Mouse (Mus musculus) neutrophil, adult 83 days (primary cell): ENCODE data around the gene Rrp8. TPM values are rescaled to one million over a fixed set of nuclear protein-coding genes. Genes with fewer than 3 reads are reported as not detected.

Experiments used
- total RNA-seq, 2 experiments: library from RNA; stranded (reverse); gene quantifications; one replicate each; pipeline ENCODE4 v1.2.4; 2023

Gene Rrp8
- total RNA-seq = 1 to 10 TPM; 9.4 to 9.6 TPM

GRCm38 (mm10) chr7:105736911-105737521, at the start of gene Rrp8:
Gene Rrp8, minus strand, starts transcription at chr7:105737385.

GRCm38 (mm10) chr7:105751491-105752433, 14.6 kb upstream of the Rrp8 start, which contains the start of gene Tpp1:
Gene Tpp1, minus strand, starts transcription at chr7:105752235.

GRCm38 (mm10) chr7:105743926-105744590, 6.9 kb upstream of the Rrp8 start, which contains the start of gene Taf10:
Gene Taf10, minus strand, starts transcription at chr7:105744361.

GRCm38 (mm10) chr7:105736264-105736901, 802 bp downstream of the Rrp8 start, which contains the start of gene Ilk:
Gene Ilk, plus strand, starts transcription at chr7:105736592.

Other genes with a start within 250 kb of the Rrp8 start
- gene Smpd1, start 183.0 kb downstream of the Rrp8 start, total RNA-seq = 10 to 100 TPM; 18.9 to 23.0 TPM
- gene Apbb1, start 155.7 kb downstream of the Rrp8 start, total RNA-seq = 1 to 10 TPM; 1.0 to 1.4 TPM
- gene Hpx, start 137.2 kb downstream of the Rrp8 start, total RNA-seq = not detected
- 10 to 100 TPM; 16.4 to 22.6 TPM for gene Trim3, start 103.8 kb downstream of the Rrp8 start, total RNA-seq
- 100 to 1,000 TPM; 104 to 111 TPM for gene Timm10b, start 97.3 kb downstream of the Rrp8 start, total RNA-seq
- gene Arfip2, start 97.0 kb downstream of the Rrp8 start, total RNA-seq = 10 to 100 TPM; 15.4 to 15.8 TPM
- gene Gm45799, start 96.8 kb downstream of the Rrp8 start, total RNA-seq = 10 to 100 TPM in 1 of 2 experiments, 1 to 10 TPM in 1; 5.0 to 12.6 TPM
- 1 to 10 TPM; 4.7 to 6.0 TPM for gene Dnhd1, start 86.6 kb downstream of the Rrp8 start, total RNA-seq
- gene Ilk, start 793 bp downstream of the Rrp8 start, total RNA-seq = 100 to 1,000 TPM; 159 to 160 TPM
- gene Taf10, start 7.0 kb upstream of the Rrp8 start, total RNA-seq = 100 to 1,000 TPM; 127 to 143 TPM
- gene Tpp1, start 14.8 kb upstream of the Rrp8 start, total RNA-seq = 10 to 100 TPM; 47.8 to 55.0 TPM
- gene Dchs1, start 50.3 kb upstream of the Rrp8 start, total RNA-seq = under 1 TPM; 0.04 to 0.11 TPM
- gene Mrpl17, start 73.7 kb upstream of the Rrp8 start, total RNA-seq = 10 to 100 TPM; 35.0 to 37.0 TPM
- 10 to 100 TPM; 30.2 to 34.8 TPM for gene Gm4070, start 216.6 kb upstream of the Rrp8 start, total RNA-seq